Mouse (Mus musculus): ENCODE measurements around the gene Aars2. TPM values are rescaled to one million over a fixed set of nuclear protein-coding genes. Genes with fewer than 3 reads are reported as not detected.

Gene Aars2
- polyA plus RNA-seq, 1 experiment from 2014 or later: 19.4 TPM

Other genes starting within 250 kb of the Aars2 start
- gene Cdc5l, start 73.1 kb upstream of the Aars2 start, polyA plus RNA-seq (2014; fragmentation: Nextera tagmentation; extraction: Ambion mirVana): 62.1 and 68.1 TPM in 2 replicates
- gene Spats1, start 31.4 kb upstream of the Aars2 start, polyA plus RNA-seq (2014; fragmentation: Nextera tagmentation; extraction: Ambion mirVana): 0.14 and 0.40 TPM in 2 replicates
- 0.14 and 0.23 TPM in 2 replicates for gene Tcte1, start 16.6 kb downstream of the Aars2 start, polyA plus RNA-seq (2014; fragmentation: Nextera tagmentation; extraction: Ambion mirVana)
- 1.2 and 1.4 TPM in 2 replicates for gene Tmem151b, start 42.8 kb downstream of the Aars2 start, polyA plus RNA-seq (2014; fragmentation: Nextera tagmentation; extraction: Ambion mirVana)
- 2.5 and 3.0 TPM in 2 replicates for gene Nfkbie, start 48.9 kb downstream of the Aars2 start, polyA plus RNA-seq (2014; fragmentation: Nextera tagmentation; extraction: Ambion mirVana)
- gene Slc35b2, start 57.0 kb downstream of the Aars2 start, polyA plus RNA-seq (2014; fragmentation: Nextera tagmentation; extraction: Ambion mirVana): 110 and 116 TPM in 2 replicates
- gene Hsp90ab1, start 66.4 kb downstream of the Aars2 start, polyA plus RNA-seq (2014; fragmentation: Nextera tagmentation; extraction: Ambion mirVana): 1,837 and 1,887 TPM in 2 replicates
- gene Slc29a1, start 92.8 kb downstream of the Aars2 start, polyA plus RNA-seq (2014; fragmentation: Nextera tagmentation; extraction: Ambion mirVana): 277 and 325 TPM in 2 replicates
- 0.62 and 1.0 TPM in 2 replicates for gene Mymx, start 95.3 kb downstream of the Aars2 start, polyA plus RNA-seq (2014; fragmentation: Nextera tagmentation; extraction: Ambion mirVana)
- 0.22 and 0.43 TPM in 2 replicates for gene Capn11, start 152.5 kb downstream of the Aars2 start, polyA plus RNA-seq (2014; fragmentation: Nextera tagmentation; extraction: Ambion mirVana)
- 192 and 194 TPM in 2 replicates for gene Mrpl14, start 179.5 kb downstream of the Aars2 start, polyA plus RNA-seq (2014; fragmentation: Nextera tagmentation; extraction: Ambion mirVana)
- gene Tmem63b, start 180.1 kb downstream of the Aars2 start, polyA plus RNA-seq (2014; fragmentation: Nextera tagmentation; extraction: Ambion mirVana): 16.0 and 18.0 TPM in 2 replicates
- gene 1600014C23Rik, start 227.0 kb downstream of the Aars2 start, polyA plus RNA-seq (2014; fragmentation: Nextera tagmentation; extraction: Ambion mirVana): not detected in 2 replicates